Mouse (Mus musculus) midbrain, postnatal 0 days (tissue): ENCODE measurements around the gene Vmn1r196. TPM values are rescaled to one million over a fixed set of nuclear protein-coding genes. Genes with fewer than 3 reads are reported as not detected.

ENCODE experiments used
- ATAC-seq: fragments of 200-750 bp; cut with Nextera tagmentation; 2 replicates; pipeline ENCODE4 v1.8.0; 2017; ENCODE audit warnings: moderate number of reproducible peaks, mild to moderate bottlenecking, moderate TSS enrichment, moderate library complexity; ENCODE audit not compliant: low FRiP score
- DNase-seq: peaks from one replicate; pipeline ENCODE4 v3.0.0-alpha.2; 2015; ENCODE audit warnings: low spot score
- H3K27ac ChIP-seq: fragments of 300-500 bp; sonication (generic); 2 replicates; pipeline ENCODE4 v1.5.1; 2014; ENCODE audit warnings: low read depth, mild to moderate bottlenecking, low read length, mixed read lengths
- H3K27me3 ChIP-seq: fragments of 300-500 bp; sonication (generic); 2 replicates; pipeline ENCODE4 v1.6.1; 2014; ENCODE audit warnings: low read length, control low read depth, mixed read lengths; ENCODE audit not compliant: insufficient read depth
- H3K36me3 ChIP-seq: fragments of 300-500 bp; sonication (generic); 2 replicates; pipeline ENCODE4 v1.6.1; 2014; ENCODE audit warnings: low read length, control low read depth, mixed read lengths; ENCODE audit not compliant: insufficient read depth
- H3K4me1 ChIP-seq: fragments of 300-500 bp; sonication (generic); 2 replicates; pipeline ENCODE4 v1.6.1; 2014; ENCODE audit warnings: mild to moderate bottlenecking, control low read depth, antibody characterized with exemption, low read length, mixed read lengths; ENCODE audit not compliant: insufficient read depth
- H3K4me2 ChIP-seq: fragments of 300-500 bp; sonication (generic); 2 replicates; pipeline ENCODE4 v1.6.1; 2014; ENCODE audit warnings: low read depth, mild to moderate bottlenecking, low read length, mixed read lengths; ENCODE audit not compliant: poor library complexity, severe bottlenecking
- H3K4me3 ChIP-seq: fragments of 300-500 bp; sonication (generic); 2 replicates; pipeline ENCODE4 v1.5.1; 2014; ENCODE audit warnings: low read depth, mild to moderate bottlenecking, low read length, moderate library complexity
- H3K9ac ChIP-seq: fragments of 300-500 bp; sonication (generic); replicated peaks from 2 replicates; pipeline ENCODE4 v1.6.1; 2014; ENCODE audit warnings: mild to moderate bottlenecking, low read length, moderate library complexity, mixed read lengths; ENCODE audit not compliant: poor library complexity, severe bottlenecking
- H3K9me3 ChIP-seq: fragments of 300-500 bp; sonication (generic); 2 replicates; pipeline ENCODE4 v1.6.1; 2016; ENCODE audit warnings: low read length, control low read depth
- CTCF ChIP-seq: IDR thresholded peaks from 2 replicates; pipeline ENCODE4 v1.5.1; 2016; ENCODE audit warnings: antibody characterized with exemption, mild to moderate bottlenecking
- WGBS: fragments of 180-500 bp; shearing (Covaris S2); extraction: QIAGEN DNeasy Blood & Tissue Kit; methylation state at CpG from one replicate; pipeline ENCODE4 v1.1.7; 2014; 5-methylcytosine and 5-hydroxymethylcytosine counted together
- polyA plus RNA-seq: library from polyadenylated mRNA; unstranded; fragments of >200 nt; fragmentation: Nextera tagmentation; extraction: Ambion mirVana; gene quantifications from 2 replicates; pipeline ENCODE4 v1.2.1, GENCODE M21; 2015
- total RNA-seq: library from RNA; depleted of rRNA; stranded (reverse); fragments of >200 nt; gene quantifications from 2 replicates; pipeline ENCODE4 v1.2.3, GENCODE M21; 2014; rRNA removed

Vmn1r196 gene
- total and polyA plus RNA-seq, 2 experiments from 2014 or later, result not detected

DNA sequence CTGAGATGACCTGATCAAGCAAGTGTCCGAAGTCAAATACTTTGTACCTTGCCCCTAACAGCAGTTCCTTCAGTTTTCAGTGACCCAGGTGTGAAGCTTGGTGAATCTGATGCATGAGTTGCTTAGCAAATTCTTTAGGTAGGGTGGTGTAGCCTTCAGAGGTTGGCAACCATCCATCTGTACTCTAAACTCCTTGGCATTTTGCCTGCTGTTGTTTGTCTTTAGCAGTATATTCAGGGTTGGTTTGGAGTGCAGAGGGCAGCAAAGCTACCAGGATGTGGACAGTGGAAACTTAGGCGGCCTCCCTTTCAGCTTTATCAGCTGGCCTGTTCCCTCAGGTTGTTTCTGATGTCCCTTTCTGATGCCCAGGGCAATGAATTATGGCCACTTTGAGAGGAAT is 25.6 kb downstream of the Vmn1r196 start:
- Histone ChIP-seq H3K27ac (no peak overlapping the region), H3K4me1 (no peaks in the 10 kb centered on the region), H3K4me3 (no peak overlapping the region), H3K4me2 (no peak overlapping the region), H3K27me3 (no peaks in the 10 kb centered on the region), H3K9ac (no peak overlapping the region), H3K9me3 (no peaks in the 10 kb centered on the region), H3K36me3 (no peaks in the 10 kb centered on the region)
- WGBS, result 84% methylated on average over 2 of the region's 2 CpGs
- TF ChIP-seq CTCF, result no peak
- ATAC-seq (no peak), DNase-seq (no peak)

GRCm38 (mm10) chr13:22317366-22317765 is 27.6 kb downstream of the Vmn1r196 start:
- Histone ChIP-seq H3K9ac (no peak overlapping the region), H3K36me3 (no peaks in the 10 kb centered on the region), H3K4me2 (no peak overlapping the region), H3K27me3 (no peaks in the 10 kb centered on the region), H3K27ac (no peak overlapping the region), H3K4me1 (no peaks in the 10 kb centered on the region), H3K9me3 (no peaks in the 10 kb centered on the region), H3K4me3 (no peak overlapping the region)
- no peak for ATAC-seq
- 88% methylated on average over 2 of the region's 2 CpGs for WGBS
- no peak for DNase-seq
- TF ChIP-seq CTCF, result no peak

- no peak for TF ChIP-seq CTCF
- Histone ChIP-seq H3K4me2 (no peak overlapping the region), H3K9ac (no peak overlapping the region), H3K4me1 (no peaks in the 10 kb centered on the region), H3K4me3 (no peak overlapping the region), H3K36me3 (no peaks in the 10 kb centered on the region), H3K27ac (no peak overlapping the region), H3K9me3 (no peaks in the 10 kb centered on the region), H3K27me3 (no peaks in the 10 kb centered on the region)
- no peak for ATAC-seq
- no peak for DNase-seq
Observed at GRCm38 (mm10) chr13:22320091-22320490, 30.4 kb downstream of the Vmn1r196 start.

GRCm38 (mm10) chr13:22324289-22324688 is 34.6 kb downstream of the Vmn1r196 start, which contains the start of gene Vmn1r197:
TSS of gene Vmn1r197 (plus strand) at chr13:22324589.
- no peaks in the 10 kb centered on the region for H3K4me1 ChIP-seq
- no peaks in the 10 kb centered on the region for H3K36me3 ChIP-seq
- H3K9ac ChIP-seq, result no peak within 1 kb of the TSS
- H3K9me3 ChIP-seq, result no peaks in the 10 kb centered on the region
- ATAC-seq, result no peak
- H3K27me3 ChIP-seq, result no peaks in the 10 kb centered on the region
- H3K4me2 ChIP-seq, result no peak within 1 kb of the TSS
- TF ChIP-seq CTCF, result no peak
- H3K4me3 ChIP-seq, result no peak within 1 kb of the TSS
- no peak within 1 kb of the TSS for H3K27ac ChIP-seq
- no peak for DNase-seq

- no peak for DNase-seq
- TF ChIP-seq CTCF, result no peak
- Histone ChIP-seq H3K27me3 (no peaks in the 10 kb centered on the region), H3K4me3 (no peak overlapping the region), H3K36me3 (no peaks in the 10 kb centered on the region), H3K9ac (no peak overlapping the region), H3K4me2 (no peak overlapping the region), H3K27ac (no peak overlapping the region), H3K4me1 (no peaks in the 10 kb centered on the region), H3K9me3 (no peaks in the 10 kb centered on the region)
- WGBS, result 73% methylated on average over 2 of the region's 2 CpGs
- no peak for ATAC-seq
Observed at GRCm38 (mm10) chr13:22333269-22333668, 43.5 kb downstream of the Vmn1r196 start.

GRCm38 (mm10) chr13:22335565-22335964 is 45.8 kb downstream of the Vmn1r196 start:
- Histone ChIP-seq H3K27ac (no peak overlapping the region), H3K27me3 (no peaks in the 10 kb centered on the region), H3K4me2 (no peak overlapping the region)

More at GRCm38 (mm10) chr13:22335565-22335964, 45.8 kb downstream of the Vmn1r196 start:
- no peaks in the 10 kb centered on the region for H3K4me1 ChIP-seq
- TF ChIP-seq CTCF, result no peak
- no peak overlapping the region for H3K9ac ChIP-seq
- H3K36me3 ChIP-seq, result no peaks in the 10 kb centered on the region
- no peak overlapping the region for H3K4me3 ChIP-seq
- ATAC-seq (no peak), DNase-seq (no peak)
- 90% methylated on average over 1 of the region's 1 CpGs for WGBS
- no peaks in the 10 kb centered on the region for H3K9me3 ChIP-seq

Other genes with a start within 250 kb of the Vmn1r196 start
- gene Hist1h4i, start 248.6 kb upstream of the Vmn1r196 start, total RNA-seq, result 10.0 and 19.2 TPM in 2 replicates
- gene Hist1h4i, start 248.6 kb upstream of the Vmn1r196 start, polyA plus RNA-seq, result 2.2 and 2.5 TPM in 2 replicates
- gene Hist1h2ag, start 247.0 kb upstream of the Vmn1r196 start, total RNA-seq, result 84.2 and 252 TPM in 2 replicates
- gene Hist1h2ag, start 247.0 kb upstream of the Vmn1r196 start, polyA plus RNA-seq, result 2.5 TPM in 1 of 2 replicates, not detected in the other
- 161 and 335 TPM in 2 replicates for gene Hist1h2bj, start 246.7 kb upstream of the Vmn1r196 start, total RNA-seq
- gene Hist1h2bj, start 246.7 kb upstream of the Vmn1r196 start, polyA plus RNA-seq, result 2.7 and 3.2 TPM in 2 replicates
- not detected in 2 replicates for gene Vmn1r188, start 205.5 kb upstream of the Vmn1r196 start, total RNA-seq
- gene Vmn1r188, start 205.5 kb upstream of the Vmn1r196 start, polyA plus RNA-seq, result not detected in 2 replicates
- gene Vmn1r189, start 184.1 kb upstream of the Vmn1r196 start, total RNA-seq, result not detected in 2 replicates
- not detected in 2 replicates for gene Vmn1r189, start 184.1 kb upstream of the Vmn1r196 start, polyA plus RNA-seq
- not detected in 2 replicates for gene Vmn1r191, start 106.0 kb upstream of the Vmn1r196 start, total RNA-seq
- not detected in 2 replicates for gene Vmn1r191, start 106.0 kb upstream of the Vmn1r196 start, polyA plus RNA-seq
- gene Vmn1r192, start 98.8 kb upstream of the Vmn1r196 start, total RNA-seq, result not detected in 2 replicates
- gene Vmn1r192, start 98.8 kb upstream of the Vmn1r196 start, polyA plus RNA-seq, result not detected in 2 replicates
- not detected in 2 replicates for gene Vmn1r193, start 66.8 kb upstream of the Vmn1r196 start, total RNA-seq
- gene Vmn1r193, start 66.8 kb upstream of the Vmn1r196 start, polyA plus RNA-seq, result not detected in 2 replicates
- not detected in 2 replicates for gene Vmn1r194, start 45.7 kb upstream of the Vmn1r196 start, total RNA-seq
- not detected in 2 replicates for gene Vmn1r194, start 45.7 kb upstream of the Vmn1r196 start, polyA plus RNA-seq
- not detected in 2 replicates for gene Vmn1r195, start 19.4 kb upstream of the Vmn1r196 start, total RNA-seq
- not detected in 2 replicates for gene Vmn1r195, start 19.4 kb upstream of the Vmn1r196 start, polyA plus RNA-seq
- not detected in 2 replicates for gene Vmn1r197, start 34.7 kb downstream of the Vmn1r196 start, total RNA-seq
- gene Vmn1r197, start 34.7 kb downstream of the Vmn1r196 start, polyA plus RNA-seq, result not detected in 2 replicates
- gene Vmn1r198, start 60.4 kb downstream of the Vmn1r196 start, total RNA-seq, result not detected in 2 replicates
- not detected in 2 replicates for gene Vmn1r198, start 60.4 kb downstream of the Vmn1r196 start, polyA plus RNA-seq
- gene Vmn1r199, start 89.9 kb downstream of the Vmn1r196 start, total RNA-seq, result not detected in 2 replicates
- not detected in 2 replicates for gene Vmn1r199, start 89.9 kb downstream of the Vmn1r196 start, polyA plus RNA-seq
- gene Vmn1r200, start 100.5 kb downstream of the Vmn1r196 start, total RNA-seq, result not detected in 2 replicates
- not detected in 2 replicates for gene Vmn1r200, start 100.5 kb downstream of the Vmn1r196 start, polyA plus RNA-seq
- not detected in 2 replicates for gene Vmn1r201, start 182.0 kb downstream of the Vmn1r196 start, total RNA-seq
- not detected in 2 replicates for gene Vmn1r201, start 182.0 kb downstream of the Vmn1r196 start, polyA plus RNA-seq
- gene Vmn1r202, start 215.5 kb downstream of the Vmn1r196 start, total RNA-seq, result not detected in 2 replicates
- not detected in 2 replicates for gene Vmn1r202, start 215.5 kb downstream of the Vmn1r196 start, polyA plus RNA-seq
- gene Vmn1r203, start 228.2 kb downstream of the Vmn1r196 start, total RNA-seq, result not detected in 2 replicates
- gene Vmn1r203, start 228.2 kb downstream of the Vmn1r196 start, polyA plus RNA-seq, result not detected in 2 replicates